Comparison of ENCODE assay signal across 18 mouse cellular contexts in the genomic region with DNA sequence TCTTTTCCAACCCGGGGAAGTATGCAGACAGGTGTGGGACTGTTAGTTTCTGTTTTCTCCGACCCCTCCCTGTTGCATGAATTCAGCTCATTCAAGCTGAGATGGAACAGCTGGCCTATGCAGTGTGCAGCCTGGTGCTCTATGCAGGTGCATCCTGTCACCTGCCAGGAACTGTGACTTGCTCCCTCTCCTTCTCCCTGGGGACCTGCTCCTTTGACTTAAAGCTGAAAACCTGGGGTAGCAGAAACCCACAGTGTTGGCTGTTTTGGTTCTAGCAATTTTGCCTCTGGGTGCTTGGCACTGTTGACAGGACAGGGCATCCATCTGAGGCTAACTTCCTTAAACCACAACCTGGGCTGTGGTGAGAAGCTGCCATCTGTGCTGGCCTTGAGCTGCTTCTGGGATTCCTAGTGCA. TPM values are rescaled to one million over a fixed set of nuclear protein-coding genes. Genes with fewer than 3 reads are reported as not detected.
DNase-seq lines count a peak whose midpoint lies in the region; ATAC-seq and TF ChIP-seq lines count a peak whose summit lies in the region.
"Had no signal": no experiment of that assay in that cellular context is flagged by ENCODE, and none has a peak within 500 bp of the region (broad histone marks: within the 10 kb centered on the region; RNA-seq: fewer than 3 reads in every experiment).

No protein-coding gene starts in this region.

- TF ChIP-seq POLR2A in limb, embryonic 14.5 days (IDR thresholded peaks at IDR 0.05; ENCODE audit: borderline replicate concordance, extremely low read depth, insufficient read depth, insufficient read length): no peak

- no peak overlapping the region for H3K9ac ChIP-seq in forebrain, embryonic 12.5 days
- H3K9ac ChIP-seq in forebrain, postnatal 0 days: no peak overlapping the region
- no peak overlapping the region for H3K9ac ChIP-seq in limb, embryonic 14.5 days (ENCODE audit: low read depth, low read length, severe bottlenecking)

- WGBS in forebrain, embryonic 12.5 days: 68% methylated on average over 2 of the region's 2 CpGs
- 39% methylated on average over 2 of the region's 2 CpGs for WGBS in forebrain, postnatal 0 days
- WGBS in limb, embryonic 14.5 days: 56% methylated on average over 2 of the region's 2 CpGs
- 94% methylated on average over 2 of the region's 2 CpGs for WGBS in limb, embryonic 10.5 days

- 0 out of 2 replicates have a peak overlapping the region, but pooled peaks have one; percentile 43 for H3K27ac ChIP-seq in forebrain, embryonic 12.5 days
- H3K27ac ChIP-seq in forebrain, postnatal 0 days (ENCODE audit: low read depth, low read length): no peak overlapping the region
- no peak overlapping the region for H3K27ac ChIP-seq in limb, embryonic 14.5 days (replicated peaks; ENCODE audit: low read depth, low read length)
- H3K27ac ChIP-seq in limb, embryonic 10.5 days: no peak overlapping the region
- H3K27ac ChIP-seq: heart, embryonic 10.5 days had no signal

- DNase-seq in forebrain, postnatal 0 days: no peak
- no peak for DNase-seq in limb, embryonic 14.5 days (ENCODE audit: low spot score)
- DNase-seq in limb, embryonic 10.5 days (ENCODE audit: low spot score): no peak
- peak; percentile 16 for DNase-seq in c-Kit-positive CD71-negative TER-119-negative erythroid progenitor cells, embryonic 14.5 days (ENCODE audit: low read depth)
- peak; percentile 79 for DNase-seq in thymus, postnatal 14 days
- no peak for DNase-seq in right cerebral cortex, postnatal 14 days
- DNase-seq in left cerebral cortex, postnatal 10 days (ENCODE audit: extremely low spot score in 1 of 2, low spot score in 2 of 2): no peak
- DNase-seq: adrenal gland, postnatal 25 days; cerebellum, adult 11 months; heart, postnatal 4 days; kidney, postnatal 14 days had no signal

- no peaks in the 10 kb centered on the region for H3K27me3 ChIP-seq in forebrain, embryonic 12.5 days
- H3K27me3 ChIP-seq in forebrain, postnatal 0 days (ENCODE audit: insufficient read depth, low read length): no peaks in the 10 kb centered on the region
- no peaks in the 10 kb centered on the region for H3K27me3 ChIP-seq in limb, embryonic 14.5 days (ENCODE audit: control insufficient read depth, insufficient read depth, low read length)
- H3K27me3 ChIP-seq in limb, embryonic 10.5 days (ENCODE audit: low read depth, poor library complexity, severe bottlenecking): no peaks in the 10 kb centered on the region

- H3K4me1 ChIP-seq in forebrain, embryonic 12.5 days: no peaks in the 10 kb centered on the region
- H3K4me1 ChIP-seq in forebrain, postnatal 0 days (ENCODE audit: insufficient read depth): no peaks in the 10 kb centered on the region
- H3K4me1 ChIP-seq in limb, embryonic 14.5 days (ENCODE audit: control insufficient read depth, insufficient read depth, low read length): no peaks in the 10 kb centered on the region
- H3K4me1 ChIP-seq in limb, embryonic 10.5 days: peaks cover 3% of the 10 kb centered on the region; the same call in 1 of the 2 replicates
- H3K4me1 ChIP-seq: heart, embryonic 10.5 days; megakaryocyte, embryonic 14.5 days had no signal

- no peaks in the 10 kb centered on the region for H3K36me3 ChIP-seq in forebrain, embryonic 12.5 days (replicated peaks)
- no peaks in the 10 kb centered on the region for H3K36me3 ChIP-seq in forebrain, postnatal 0 days (ENCODE audit: insufficient read depth)
- H3K36me3 ChIP-seq in limb, embryonic 14.5 days (ENCODE audit: control insufficient read depth, insufficient read depth, low read length): no peaks in the 10 kb centered on the region
- no peaks in the 10 kb centered on the region for H3K36me3 ChIP-seq in limb, embryonic 10.5 days
- H3K36me3 ChIP-seq: heart, embryonic 10.5 days had no signal

- H3K4me3 ChIP-seq in forebrain, embryonic 12.5 days (replicated peaks): no peak overlapping the region
- H3K4me3 ChIP-seq in forebrain, postnatal 0 days (ENCODE audit: low read depth, low read length): no peak overlapping the region
- H3K4me3 ChIP-seq in limb, embryonic 14.5 days (replicated peaks; ENCODE audit: low read length): no peak overlapping the region
- no peak overlapping the region for H3K4me3 ChIP-seq in limb, embryonic 10.5 days
- H3K4me3 ChIP-seq: heart, embryonic 10.5 days; megakaryocyte, embryonic 14.5 days had no signal

- no peaks in the 10 kb centered on the region for H3K9me3 ChIP-seq in forebrain, embryonic 12.5 days
- no peaks in the 10 kb centered on the region for H3K9me3 ChIP-seq in forebrain, postnatal 0 days (ENCODE audit: low read length)
- H3K9me3 ChIP-seq in limb, embryonic 14.5 days (ENCODE audit: control insufficient read depth, low read length): no peaks in the 10 kb centered on the region
- no peaks in the 10 kb centered on the region for H3K9me3 ChIP-seq in limb, embryonic 10.5 days (replicated peaks)
- H3K9me3 ChIP-seq: heart, embryonic 10.5 days; megakaryocyte, embryonic 14.5 days had no signal

- intact Hi-C loops in left cerebral cortex, postnatal 10 days (cut with DNase I): no loop called here

- H3K4me2 ChIP-seq in forebrain, embryonic 12.5 days: no peak overlapping the region
- no peak overlapping the region for H3K4me2 ChIP-seq in forebrain, postnatal 0 days (ENCODE audit: low read depth)
- no peak overlapping the region for H3K4me2 ChIP-seq in limb, embryonic 14.5 days (replicated peaks; ENCODE audit: low read depth, low read length, severe bottlenecking)

- ATAC-seq in forebrain, embryonic 12.5 days (ENCODE audit: low FRiP score): no peak
- ATAC-seq in forebrain, postnatal 0 days: no peak
- ATAC-seq in limb, embryonic 14.5 days (ENCODE audit: low FRiP score, low read depth): peak; percentile 37; the same call in 1 of the 2 replicates

- TF ChIP-seq CTCF in forebrain, postnatal 0 days (IDR thresholded peaks at IDR 0.05; ENCODE audit: low read depth): no peak

RNA-seq across cellular contexts. Expression of a gene that starts 30.8 kb away (rescaled TPM):
- polyA plus RNA-seq in forebrain, embryonic 12.5 days (2016; fragmentation: Nextera tagmentation; extraction: Ambion mirVana): 2.2 and 2.8 TPM in 2 replicates
- total RNA-seq in forebrain, postnatal 0 days (2014; rRNA removed): 0.92 and 1.4 TPM in 2 replicates
- 0.64 and 0.84 TPM in 2 replicates for polyA plus RNA-seq in forebrain, postnatal 0 days (2015; fragmentation: Nextera tagmentation; extraction: Ambion mirVana)
- polyA plus RNA-seq in limb, embryonic 14.5 days (2012; rRNA removed): 0.10 and 0.15 TPM in 2 replicates
- 0.07 and 0.10 TPM in 2 replicates for polyA plus RNA-seq in limb, embryonic 14.5 days (2014; fragmentation: Nextera tagmentation; extraction: Ambion mirVana)
- polyA plus RNA-seq in limb, embryonic 10.5 days (2016; fragmentation: Nextera tagmentation; extraction: Ambion mirVana): 0.05 and 0.21 TPM in 2 replicates
- total RNA-seq in left cerebral cortex, postnatal 10 days (2021): under 1 TPM; 0.39 to 0.55 TPM
- total RNA-seq: gastrocnemius, adult 8-10 months; liver, adult 2 months; neutrophil, adult 5-6 weeks had no signal
- polyA plus RNA-seq: intestine, embryonic 14.5 days; liver, adult 2 months had no signal

Comparison
In these comparisons a context has a peak if more than half of its experiments do, and no peak if none do; other contexts are left out.
1. DNase-seq: peak in c-Kit-positive CD71-negative TER-119-negative erythroid progenitor cells, embryonic 14.5 days (single experiment) and thymus, postnatal 14 days (single experiment); none in forebrain, postnatal 0 days (single experiment), limb, embryonic 14.5 days (single experiment), limb, embryonic 10.5 days (single experiment), right cerebral cortex, postnatal 14 days (single experiment) and left cerebral cortex, postnatal 10 days (0 of 2).